Mouse (Mus musculus) spleen, adult 2 months (tissue): Measurements from ENCODE around the gene Rps3. TPM values are rescaled to one million over a fixed set of nuclear protein-coding genes. Genes with fewer than 3 reads are reported as not detected.
"Not testable (repeated sequence)": the region's sequence is repeated elsewhere in the genome, so short reads cannot be mapped to it uniquely, and the experiment has no call there.

Experiments used
- DNase-seq, 2 experiments: peaks; one replicate each; pipeline versions ENCODE4 v3.0.0 to v3.0.0-alpha.2; 2012 to 2021; ENCODE audit warnings: low spot score in 2 of 2, low read depth in 1 of 2
- H3K27ac ChIP-seq: fragments of 200-500 bp; 2 replicates; pipeline ENCODE4 v1.5.1; 2012; ENCODE audit warnings: low read length, inconsistent platforms; ENCODE audit not compliant: insufficient read depth
- H3K27me3 ChIP-seq: fragments of 200-500 bp; 2 replicates; pipeline ENCODE4 v1.6.1; 2012; ENCODE audit warnings: mild to moderate bottlenecking, moderate library complexity, low read length, inconsistent platforms; ENCODE audit not compliant: control insufficient read depth, insufficient read depth
- H3K36me3 ChIP-seq: fragments of 200-500 bp; 2 replicates; pipeline ENCODE4 v1.6.1; 2012; ENCODE audit warnings: mild to moderate bottlenecking, low read length, inconsistent platforms; ENCODE audit not compliant: control insufficient read depth, insufficient read depth
- H3K4me1 ChIP-seq: fragments of 200-500 bp; 2 replicates; pipeline ENCODE4 v1.6.1; 2011; ENCODE audit warnings: inconsistent platforms; ENCODE audit not compliant: control insufficient read depth, insufficient read depth, insufficient read length
- H3K4me3 ChIP-seq: fragments of 200-500 bp; 2 replicates; pipeline ENCODE4 v1.5.1; 2011; ENCODE audit warnings: mild to moderate bottlenecking, inconsistent platforms; ENCODE audit not compliant: insufficient read depth, insufficient read length; ENCODE audit errors: extremely low read depth
- CTCF ChIP-seq: fragments of 200-500 bp; IDR thresholded peaks from 2 replicates; pipeline ENCODE4 v1.5.1; 2011; ENCODE audit warnings: mild to moderate bottlenecking, inconsistent platforms; ENCODE audit not compliant: insufficient read depth, insufficient read length, insufficient replicate concordance; ENCODE audit errors: extremely low read depth
- POLR2A ChIP-seq: fragments of 200-500 bp; IDR thresholded peaks from 2 replicates; pipeline ENCODE4 v1.6.1; 2011; ENCODE audit warnings: low read depth, low read length, inconsistent platforms
- WGBS: fragments of 180-500 bp; shearing (Covaris S2); methylation state at CpG from one replicate; pipeline ENCODE4 v1.1.7; 2018; 5-methylcytosine and 5-hydroxymethylcytosine counted together
- polyA plus RNA-seq: library from polyadenylated mRNA; depleted of rRNA; stranded (reverse); fragments of >200 nt; gene quantifications from 2 replicates; pipeline ENCODE4 v1.2.3, GENCODE M21; 2012

Gene Rps3
- polyA plus RNA-seq, 1 experiment: 363 TPM

GRCm38 (mm10) chr7:99518954-99519644, 35.6 kb upstream of the Rps3 start:
- Histone ChIP-seq H3K27ac (no peak overlapping the region), H3K27me3 (no peaks in the 10 kb centered on the region), H3K36me3 (no peaks in the 10 kb centered on the region), H3K4me3 (no peak overlapping the region), H3K4me1 (no peaks in the 10 kb centered on the region)
- 68% methylated on average over 4 of the region's 4 CpGs for WGBS
- no peak for DNase-seq
- no peak for TF ChIP-seq POLR2A
- TF ChIP-seq CTCF: no peak

- TF ChIP-seq CTCF (no peak), POLR2A (no peak)
- DNase-seq: no peak
- no peak overlapping the region for H3K4me3 ChIP-seq
- no peaks in the 10 kb centered on the region for H3K27me3 ChIP-seq
- WGBS: 83% methylated on average over 3 of the region's 3 CpGs
- H3K27ac ChIP-seq: no peak overlapping the region
- H3K36me3 ChIP-seq: no peaks in the 10 kb centered on the region
- H3K4me1 ChIP-seq: no peaks in the 10 kb centered on the region
Measured at GRCm38 (mm10) chr7:99516814-99517157, 33.2 kb upstream of the Rps3 start.

DNA sequence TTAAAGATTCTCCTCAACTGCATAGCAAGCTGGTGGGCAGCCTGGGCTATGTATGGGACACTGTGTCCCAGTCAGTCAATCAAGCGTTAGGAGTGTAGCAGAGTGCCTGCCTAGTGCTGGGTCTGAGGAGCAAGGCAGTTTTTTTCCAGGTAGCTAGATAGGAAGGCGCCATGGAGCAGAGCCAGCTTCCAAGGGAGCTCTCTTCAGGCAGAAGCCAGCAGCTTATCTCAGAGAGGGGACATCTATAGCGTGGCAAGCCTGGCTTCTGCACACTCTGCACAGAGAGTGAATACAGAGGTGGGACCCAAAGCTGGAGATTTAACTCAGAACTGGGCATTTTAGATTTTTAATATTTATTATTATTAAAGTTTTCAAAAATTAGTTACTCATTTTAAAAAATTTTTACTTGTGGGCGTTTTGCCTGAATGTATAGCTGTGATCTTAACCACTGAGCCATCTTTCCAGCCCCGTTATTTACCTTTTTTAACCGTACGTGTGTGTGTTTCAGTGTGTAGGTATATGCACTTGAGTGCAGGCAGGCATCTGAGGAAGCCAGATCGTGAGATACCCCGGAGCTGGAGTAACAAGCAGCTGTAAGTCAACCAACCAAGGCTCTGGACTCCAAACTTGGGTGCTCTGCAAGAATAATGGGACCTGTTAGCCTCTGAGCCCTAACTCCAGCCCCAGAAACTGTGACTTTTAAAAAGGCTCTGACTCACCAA, 32.7 kb upstream of the Rps3 start:
- Histone ChIP-seq H3K4me1 (no peaks in the 10 kb centered on the region), H3K27ac (no peak overlapping the region), H3K36me3 (no peaks in the 10 kb centered on the region), H3K4me3 (no peak overlapping the region), H3K27me3 (no peaks in the 10 kb centered on the region)
- WGBS: 85% methylated on average over 9 of the region's 9 CpGs
- no peak for DNase-seq
- TF ChIP-seq CTCF (no peak), POLR2A (no peak)

DNA sequence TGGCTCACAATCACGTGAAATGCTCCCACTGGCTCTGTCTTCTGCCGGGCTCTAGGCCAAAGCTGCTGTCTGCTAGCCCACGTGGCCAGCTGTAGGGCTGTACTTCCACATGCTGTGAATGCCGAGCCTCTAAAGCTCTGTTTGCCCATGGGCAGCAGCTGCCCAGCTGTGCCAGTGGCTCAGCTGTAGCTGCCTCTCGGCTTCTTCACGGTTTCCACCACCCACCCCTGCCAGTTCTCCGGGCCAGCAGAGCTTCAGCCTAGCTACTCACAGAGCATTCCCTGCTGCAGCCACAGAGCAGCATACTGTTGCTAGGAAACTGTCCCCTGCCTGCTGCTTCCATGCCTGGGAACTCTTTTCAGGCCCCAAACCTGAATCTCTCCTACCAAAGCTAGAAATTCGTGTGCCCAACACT, 26.6 kb upstream of the Rps3 start:
- no peaks in the 10 kb centered on the region for H3K4me1 ChIP-seq
- H3K27ac ChIP-seq: no peak overlapping the region
- no peaks in the 10 kb centered on the region for H3K27me3 ChIP-seq
- 42% methylated on average over 8 of the region's 8 CpGs for WGBS
- no peaks in the 10 kb centered on the region for H3K36me3 ChIP-seq
- H3K4me3 ChIP-seq: no peak overlapping the region
- no peak for TF ChIP-seq CTCF
- no peak for TF ChIP-seq POLR2A
- DNase-seq: no peak

DNA sequence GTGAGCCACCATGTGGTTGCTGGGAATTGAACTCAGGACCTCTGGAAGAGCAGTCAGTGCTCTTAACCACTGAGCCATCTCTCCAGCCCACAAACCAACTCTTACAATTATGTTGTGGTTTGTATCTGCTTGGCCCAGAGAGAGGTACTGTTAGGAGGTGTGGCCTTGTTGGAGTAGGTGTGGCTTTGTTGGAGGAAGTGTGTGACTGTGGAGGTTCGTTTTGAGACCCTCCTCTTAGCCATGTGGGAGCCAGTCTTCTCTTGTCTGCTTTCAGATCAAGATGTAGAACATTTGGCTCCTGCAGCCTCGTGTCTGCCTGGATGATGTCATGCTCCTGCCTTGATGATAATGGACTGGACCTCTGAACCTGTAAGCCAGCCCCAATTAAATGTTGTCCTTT, 24.6 kb upstream of the Rps3 start:
- not testable (repeated sequence) for H3K27ac ChIP-seq, H3K4me1 ChIP-seq, H3K36me3 ChIP-seq, H3K4me3 ChIP-seq, DNase-seq, H3K27me3 ChIP-seq
- WGBS: 11% methylated on average over 2 of the region's 2 CpGs

- no peak for DNase-seq
- no peaks in the 10 kb centered on the region for H3K36me3 ChIP-seq
- no peak overlapping the region for H3K4me3 ChIP-seq
- TF ChIP-seq POLR2A (no peak), CTCF (no peak)
- no peaks in the 10 kb centered on the region for H3K4me1 ChIP-seq
- no peaks in the 10 kb centered on the region for H3K27me3 ChIP-seq
- no peak overlapping the region for H3K27ac ChIP-seq
Measured at GRCm38 (mm10) chr7:99504556-99504955, 21.0 kb upstream of the Rps3 start.

GRCm38 (mm10) chr7:99501148-99501547, 17.6 kb upstream of the Rps3 start:
- no peaks in the 10 kb centered on the region for H3K4me1 ChIP-seq
- no peak for DNase-seq
- H3K27ac ChIP-seq: no peak overlapping the region
- no peaks in the 10 kb centered on the region for H3K36me3 ChIP-seq
- no peak for TF ChIP-seq CTCF
- no peak for TF ChIP-seq POLR2A
- 75% methylated on average over 1 of the region's 1 CpGs for WGBS
- no peak overlapping the region for H3K4me3 ChIP-seq
- no peaks in the 10 kb centered on the region for H3K27me3 ChIP-seq
